Mouse (Mus musculus): ENCODE measurements around the gene Celf2.

- no peak for TF ChIP-seq CTCF (IDR thresholded peaks at IDR 0.05; ENCODE audit: low read depth, low read length)
- TF ChIP-seq POLR2A (IDR thresholded peaks at IDR 0.05; ENCODE audit: borderline replicate concordance, low read depth, low read length) = no peak
Observed at GRCm38 (mm10) chr2:7160108-7160507, 349.3 kb downstream of the Celf2 start.

All from bone marrow macrophage, adult 2 months (primary cell).